Mouse (Mus musculus) hindbrain, embryonic 10.5 days (tissue): ENCODE measurements at regions not wholly inside any gene's neighbourhood (a gene's known extent, or its start where the extent isn't known, plus 50 kb on each side); places are given as distances from the start of the nearest gene placed in this dataset.
"Not testable (repeated sequence)": the region's sequence is repeated elsewhere in the genome, so short reads cannot be mapped to it uniquely, and the experiment has no call there.

Experiments
- DNase-seq: peaks from one replicate; pipeline ENCODE4 v3.0.0-alpha.2; 2017; ENCODE audit warnings: low spot score
- H3K27ac ChIP-seq: fragments of 300-500 bp; sonication (generic); 2 replicates; pipeline ENCODE4 v1.5.1; 2016; ENCODE audit warnings: mild to moderate bottlenecking, moderate library complexity
- H3K27me3 ChIP-seq: fragments of 300-500 bp; sonication (generic); 2 replicates; pipeline ENCODE4 v1.6.1; 2016; ENCODE audit warnings: mild to moderate bottlenecking; ENCODE audit not compliant: poor library complexity, insufficient read depth, severe bottlenecking
- H3K36me3 ChIP-seq: fragments of 300-500 bp; sonication (generic); 2 replicates; pipeline ENCODE4 v1.6.1; 2016; ENCODE audit warnings: mild to moderate bottlenecking, moderate library complexity
- H3K4me1 ChIP-seq: fragments of 300-500 bp; sonication (generic); replicated peaks from 2 replicates; pipeline ENCODE4 v1.6.1; 2016; ENCODE audit warnings: mild to moderate bottlenecking
- H3K4me3 ChIP-seq: fragments of 300-500 bp; sonication (generic); 2 replicates; pipeline ENCODE4 v1.5.1; 2016; ENCODE audit warnings: mild to moderate bottlenecking, moderate library complexity
- H3K9me3 ChIP-seq: fragments of 300-500 bp; sonication (generic); 2 replicates; pipeline ENCODE4 v1.6.1; 2016; ENCODE audit warnings: mild to moderate bottlenecking, moderate library complexity
- WGBS: fragments of 180-500 bp; shearing (Covaris S2); methylation state at CpG from one replicate; pipeline ENCODE4 v1.1.7; 2016; 5-methylcytosine and 5-hydroxymethylcytosine counted together

GRCm38 (mm10) chr16:76958597-76959392 lies 54.7 kb upstream of the Usp25 start:
- Histone ChIP-seq H3K4me3 (no peak overlapping the region), H3K27me3 (no peaks in the 10 kb centered on the region), H3K4me1 (no peaks in the 10 kb centered on the region), H3K9me3 (no peaks in the 10 kb centered on the region), H3K27ac (no peak overlapping the region), H3K36me3 (no peaks in the 10 kb centered on the region)
- no peak for DNase-seq
- WGBS = 78% methylated on average over 7 of the region's 7 CpGs

DNA sequence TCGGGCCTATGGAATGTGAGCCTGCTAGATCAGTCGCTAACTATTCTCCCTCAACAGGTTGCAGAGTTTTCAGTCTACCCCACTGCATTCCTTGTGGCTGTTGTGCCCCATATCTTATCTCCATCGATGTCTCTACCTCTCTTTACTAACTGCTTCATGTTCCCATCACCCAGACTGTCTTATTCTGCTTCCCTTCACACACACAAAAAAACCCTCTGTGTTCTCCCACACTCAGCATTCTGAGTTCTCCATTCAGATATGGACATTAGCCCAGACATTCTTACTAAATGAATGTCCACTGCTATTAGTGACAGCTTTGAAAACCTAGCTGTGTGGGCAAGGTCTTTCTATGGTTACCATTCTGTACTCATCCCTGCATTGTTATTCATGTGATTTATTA lies 56.0 kb upstream of the Usp25 start:
- Histone ChIP-seq H3K9me3 (no peaks in the 10 kb centered on the region), H3K27me3 (no peaks in the 10 kb centered on the region), H3K4me3 (no peak overlapping the region), H3K27ac (no peak overlapping the region), H3K36me3 (no peaks in the 10 kb centered on the region), H3K4me1 (no peaks in the 10 kb centered on the region)
- no peak for DNase-seq
- 84% methylated on average over 3 of the region's 3 CpGs for WGBS

DNA sequence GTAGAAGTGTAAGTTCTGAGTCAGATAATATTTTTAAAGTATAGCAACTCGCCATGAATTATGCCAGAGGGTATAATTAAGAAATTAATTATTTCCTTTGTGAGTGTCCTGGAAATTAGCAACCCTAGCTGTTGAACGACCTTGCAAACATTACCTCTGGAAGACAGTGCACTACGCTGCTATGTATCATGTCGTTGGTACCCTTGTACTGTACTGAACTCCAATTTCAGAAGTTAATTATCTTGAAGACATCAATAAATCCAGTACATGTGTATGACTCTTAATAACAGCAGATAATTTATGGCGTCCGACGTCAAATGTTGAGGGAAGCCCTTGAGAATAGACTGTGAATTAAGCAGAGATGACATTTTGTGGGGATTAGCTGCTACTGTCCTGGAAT lies 56.4 kb upstream of the Usp25 start:
- no peak for DNase-seq
- no peak overlapping the region for H3K4me3 ChIP-seq
- 91% methylated on average over 7 of the region's 7 CpGs for WGBS
- H3K9me3 ChIP-seq = no peaks in the 10 kb centered on the region
- no peaks in the 10 kb centered on the region for H3K36me3 ChIP-seq
- no peak overlapping the region for H3K27ac ChIP-seq
- no peaks in the 10 kb centered on the region for H3K27me3 ChIP-seq
- H3K4me1 ChIP-seq = no peaks in the 10 kb centered on the region

- Histone ChIP-seq H3K9me3 (no peaks in the 10 kb centered on the region), H3K4me1 (no peaks in the 10 kb centered on the region), H3K27me3 (no peaks in the 10 kb centered on the region), H3K4me3 (no peak overlapping the region), H3K27ac (no peak overlapping the region), H3K36me3 (no peaks in the 10 kb centered on the region)
- 89% methylated on average over 10 of the region's 10 CpGs for WGBS
- DNase-seq = no peak
Observed at GRCm38 (mm10) chr16:76950836-76951486, 62.5 kb upstream of the Usp25 start.

GRCm38 (mm10) chr16:76947011-76947410 lies 66.5 kb upstream of the Usp25 start:
- Histone ChIP-seq H3K27ac (no peak overlapping the region), H3K4me3 (no peak overlapping the region), H3K36me3 (no peaks in the 10 kb centered on the region), H3K27me3 (no peaks in the 10 kb centered on the region), H3K4me1 (no peaks in the 10 kb centered on the region), H3K9me3 (no peaks in the 10 kb centered on the region)
- DNase-seq = no peak
- WGBS = 77% methylated on average over 5 of the region's 5 CpGs

GRCm38 (mm10) chr16:76938128-76938527 lies 75.4 kb upstream of the Usp25 start:
- WGBS = 87% methylated on average over 2 of the region's 2 CpGs
- no peaks in the 10 kb centered on the region for H3K27me3 ChIP-seq

GRCm38 (mm10) chr16:76927901-76928300 lies 85.6 kb upstream of the Usp25 start:
- no peak for DNase-seq
- no peaks in the 10 kb centered on the region for H3K9me3 ChIP-seq
- WGBS = 85% methylated on average over 6 of the region's 6 CpGs
- no peak overlapping the region for H3K4me3 ChIP-seq
- H3K4me1 ChIP-seq = no peaks in the 10 kb centered on the region
- H3K27me3 ChIP-seq = no peaks in the 10 kb centered on the region
- H3K36me3 ChIP-seq = no peaks in the 10 kb centered on the region
- no peak overlapping the region for H3K27ac ChIP-seq

More at GRCm38 (mm10) chr16:76938128-76938527, 75.4 kb upstream of the Usp25 start:
- 0 out of 2 replicates have a peak, but pooled peaks cover 3% of the 10 kb centered on the region for H3K9me3 ChIP-seq
- no peaks in the 10 kb centered on the region for H3K4me1 ChIP-seq
- no peak overlapping the region for H3K4me3 ChIP-seq
- no peak for DNase-seq
- H3K27ac ChIP-seq = no peak overlapping the region
- no peaks in the 10 kb centered on the region for H3K36me3 ChIP-seq

- not testable (repeated sequence) for DNase-seq, H3K9me3 ChIP-seq, H3K27ac ChIP-seq, H3K27me3 ChIP-seq, H3K4me3 ChIP-seq, H3K36me3 ChIP-seq, H3K4me1 ChIP-seq
- WGBS = 92% methylated on average over 11 of the region's 11 CpGs
Observed at GRCm38 (mm10) chr16:76920137-76920536, 93.4 kb upstream of the Usp25 start.

GRCm38 (mm10) chr16:76918598-76918997 lies 94.9 kb upstream of the Usp25 start:
- no peak overlapping the region for H3K27ac ChIP-seq
- WGBS = 68% methylated on average over 2 of the region's 2 CpGs
- no peak for DNase-seq
- no peaks in the 10 kb centered on the region for H3K27me3 ChIP-seq
- H3K36me3 ChIP-seq = no peaks in the 10 kb centered on the region
- no peaks in the 10 kb centered on the region for H3K9me3 ChIP-seq
- H3K4me3 ChIP-seq = no peak overlapping the region
- no peaks in the 10 kb centered on the region for H3K4me1 ChIP-seq

DNA sequence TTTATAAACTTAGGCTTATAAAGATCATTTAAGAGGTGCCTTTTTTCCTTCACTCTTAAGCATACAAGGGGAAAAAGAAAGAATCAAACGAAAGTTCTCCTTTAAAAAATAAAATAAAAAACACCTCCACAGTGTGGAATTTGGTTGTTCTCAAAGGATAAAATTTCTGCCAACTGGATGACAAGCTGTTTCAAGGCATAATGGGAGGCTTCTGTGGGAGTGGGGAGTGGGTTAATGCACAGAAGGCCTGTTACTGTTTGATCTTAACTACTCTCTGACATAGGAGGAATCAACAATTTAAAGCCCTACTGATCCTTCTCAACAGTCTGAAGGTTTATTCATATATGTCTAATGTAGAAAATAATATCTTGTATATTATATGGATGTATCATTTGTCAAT lies 99.2 kb upstream of the Usp25 start:
- DNase-seq = no peak
- Histone ChIP-seq H3K4me3 (no peak overlapping the region), H3K27ac (no peak overlapping the region), H3K4me1 (no peaks in the 10 kb centered on the region), H3K27me3 (no peaks in the 10 kb centered on the region), H3K36me3 (no peaks in the 10 kb centered on the region), H3K9me3 (no peaks in the 10 kb centered on the region)
- 83% methylated on average over 1 of the region's 1 CpGs for WGBS

DNA sequence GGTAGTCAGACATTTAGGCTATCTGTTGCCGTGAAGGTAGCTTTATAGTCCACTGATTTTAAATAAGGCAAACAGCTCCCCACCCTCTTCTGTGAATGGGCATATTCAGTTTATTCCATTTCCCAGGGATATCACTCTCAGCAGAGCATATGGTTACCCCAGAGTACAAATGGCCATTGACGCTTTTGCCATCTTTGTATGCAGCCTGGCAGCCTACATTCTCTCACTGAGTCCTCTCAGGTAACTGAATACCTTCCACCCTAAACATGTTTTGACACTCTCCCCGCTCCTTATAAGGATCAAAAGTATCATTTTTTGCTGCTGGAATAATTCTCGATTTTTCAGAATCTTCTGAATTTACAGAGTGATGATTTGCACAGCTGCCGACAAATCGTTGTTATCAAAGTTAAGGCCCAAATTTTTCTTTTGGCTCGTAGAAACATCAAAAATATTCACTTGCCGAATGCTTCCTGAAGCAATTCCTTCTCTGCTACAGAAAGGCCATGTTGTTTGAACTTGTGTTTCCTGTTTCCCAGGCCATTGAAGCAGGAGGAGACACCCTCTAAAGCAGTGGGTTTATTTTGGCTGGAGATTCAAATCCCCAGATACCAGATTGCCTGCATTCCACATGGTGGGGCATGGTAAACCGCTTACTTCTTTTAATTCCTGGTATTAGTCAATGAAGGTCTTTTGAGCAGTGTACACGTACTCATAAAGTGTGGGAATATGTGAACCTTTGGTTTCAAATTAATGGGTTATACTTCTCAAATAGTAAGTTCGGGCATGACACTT lies 108.1 kb upstream of the Usp25 start:
- H3K27ac ChIP-seq = no peak overlapping the region
- no peaks in the 10 kb centered on the region for H3K27me3 ChIP-seq
- H3K9me3 ChIP-seq = no peaks in the 10 kb centered on the region
- WGBS = 82% methylated on average over 11 of the region's 11 CpGs
- no peaks in the 10 kb centered on the region for H3K4me1 ChIP-seq
- no peak for DNase-seq
- no peaks in the 10 kb centered on the region for H3K36me3 ChIP-seq
- H3K4me3 ChIP-seq = no peak overlapping the region

DNA sequence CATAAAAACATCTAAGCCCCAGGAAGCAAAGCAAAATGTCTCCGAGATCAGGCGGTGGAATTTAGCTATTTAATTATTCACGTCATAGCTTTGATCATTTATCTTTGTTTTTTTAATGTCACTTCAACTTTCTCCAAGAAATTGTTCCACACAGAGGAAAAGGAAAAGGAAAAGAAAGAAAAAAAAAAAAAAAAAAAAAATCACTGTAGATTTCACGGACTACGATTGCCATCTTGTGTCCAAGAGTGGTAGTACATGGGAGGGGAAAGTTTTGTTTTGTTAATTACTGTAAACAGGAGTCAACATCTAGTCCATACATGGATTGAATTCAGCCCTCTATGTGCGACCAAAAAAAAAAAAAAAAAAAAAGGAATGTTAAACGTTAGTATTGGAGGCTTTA lies 114.4 kb upstream of the Usp25 start:
- H3K27me3 ChIP-seq = no peaks in the 10 kb centered on the region
- DNase-seq = no peak

DNA sequence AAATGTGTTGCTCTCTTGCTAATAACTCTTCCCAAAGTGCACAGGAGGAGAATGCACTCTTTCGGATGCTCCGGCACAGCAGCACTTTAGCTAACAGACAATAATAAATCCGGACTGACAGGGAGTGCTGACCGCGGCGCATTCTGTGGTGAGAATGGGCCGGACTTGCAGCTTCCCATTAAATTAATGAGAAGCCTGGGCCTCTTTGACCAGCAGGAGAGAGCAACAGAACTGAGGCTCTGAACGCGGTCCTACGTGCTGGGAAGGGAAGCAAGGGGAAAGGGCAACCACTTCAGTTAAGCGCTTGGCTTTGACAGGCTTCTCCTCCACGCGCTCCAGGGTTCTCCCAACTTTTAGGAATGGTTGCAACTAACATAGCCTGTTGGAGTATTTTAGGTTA lies 117.2 kb upstream of the Usp25 start:
- 32% methylated on average over 13 of the region's 13 CpGs for WGBS
- no peaks in the 10 kb centered on the region for H3K9me3 ChIP-seq
- peak; percentile 33 for DNase-seq
- H3K4me1 ChIP-seq = peaks cover 6% of the 10 kb centered on the region
- no peak overlapping the region for H3K27ac ChIP-seq
- no peaks in the 10 kb centered on the region for H3K27me3 ChIP-seq
- no peaks in the 10 kb centered on the region for H3K36me3 ChIP-seq
- no peak overlapping the region for H3K4me3 ChIP-seq

More for the DNA sequence above, 114.4 kb upstream of the Usp25 start:
- Histone ChIP-seq H3K4me1 (peaks cover 6% of the 10 kb centered on the region), H3K27ac (no peak overlapping the region), H3K9me3 (no peaks in the 10 kb centered on the region), H3K36me3 (no peaks in the 10 kb centered on the region), H3K4me3 (no peak overlapping the region)
- WGBS = 26% methylated on average over 7 of the region's 7 CpGs
